Mouse (Mus musculus) thymus, adult 2 months (tissue): ENCODE measurements around the gene Ptprq.

Source experiments
- CTCF ChIP-seq: fragments of 200-500 bp; IDR thresholded peaks from 2 replicates; pipeline ENCODE4 v1.5.1; 2012; ENCODE audit warnings: mild to moderate bottlenecking, control low read depth, low read length, moderate library complexity, borderline replicate concordance; ENCODE audit not compliant: control insufficient read depth, poor library complexity, insufficient read depth; ENCODE audit errors: extremely low read depth
- POLR2A ChIP-seq: fragments of 200-500 bp; IDR thresholded peaks from 2 replicates; pipeline ENCODE4 v1.6.1; 2012; ENCODE audit warnings: mild to moderate bottlenecking, low read length, control low read depth, moderate library complexity; ENCODE audit not compliant: control insufficient read depth, poor library complexity, insufficient read depth; ENCODE audit errors: extremely low read depth

DNA sequence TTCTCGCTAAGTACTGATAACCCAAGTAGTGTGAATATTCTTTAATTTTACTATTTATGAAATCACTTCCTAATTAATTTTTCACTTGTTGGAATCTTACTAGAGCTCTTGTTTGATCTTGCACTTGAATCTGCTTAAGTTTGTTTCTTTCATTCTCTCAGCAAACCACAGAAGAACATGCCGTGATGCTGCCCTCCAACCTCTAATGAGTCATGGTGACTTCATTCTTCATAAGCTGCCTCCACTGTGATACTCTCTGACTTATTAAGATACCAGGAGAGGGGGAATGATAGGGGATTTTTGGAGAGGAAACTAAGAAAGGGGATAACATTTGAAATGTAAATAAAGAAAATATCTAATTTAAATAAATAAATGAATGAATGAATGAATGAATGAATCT lies 60.7 kb downstream of the Ptprq start:
- TF ChIP-seq POLR2A (no peak), CTCF (no peak)
